Mouse (Mus musculus): Measurements from ENCODE around the gene Hdc. TPM values are rescaled to one million over a fixed set of nuclear protein-coding genes. Genes with fewer than 3 reads are reported as not detected.

Hdc gene
- polyA plus RNA-seq, 1 experiment from 2014 or later = 102 TPM

- H3K27me3 ChIP-seq = peaks cover 9% of the 10 kb centered on the region
- ATAC-seq (replicated peaks; ENCODE audit: low FRiP score) = no peak
- WGBS = 74% methylated on average over 3 of the region's 3 CpGs
These were observed 72.7 kb downstream of the Hdc start for GRCm38 (mm10) chr2:126546392-126546791.

GRCm38 (mm10) chr2:126545297-126545696, 73.8 kb downstream of the Hdc start:
- Histone ChIP-seq H3K9ac (no peak overlapping the region), H3K36me3 (no peaks in the 10 kb centered on the region), H3K4me3 (replicated peaks) (no peak overlapping the region), H3K4me2 (no peak overlapping the region), H3K27ac (no peak overlapping the region), H3K4me1 (no peaks in the 10 kb centered on the region), H3K9me3 (replicated peaks) (no peaks in the 10 kb centered on the region), H3K27me3 (no peaks in the 10 kb centered on the region)
- no peak for ATAC-seq (replicated peaks; ENCODE audit: low FRiP score)
- WGBS = 79% methylated on average over 5 of the region's 5 CpGs

More at GRCm38 (mm10) chr2:126546392-126546791, 72.7 kb downstream of the Hdc start:
- Histone ChIP-seq H3K9me3 (replicated peaks) (no peaks in the 10 kb centered on the region), H3K27ac (no peak overlapping the region), H3K9ac (no peak overlapping the region), H3K4me3 (replicated peaks) (no peak overlapping the region), H3K36me3 (no peaks in the 10 kb centered on the region), H3K4me2 (no peak overlapping the region), H3K4me1 (no peaks in the 10 kb centered on the region)

Other genes starting within 250 kb of the Hdc start
- 0.18 and 0.54 TPM in 2 replicates for gene Atp8b4, start 118.6 kb downstream of the Hdc start, polyA plus RNA-seq (2015; fragmentation: Nextera tagmentation; extraction: Ambion mirVana)
- gene Slc27a2, start 66.9 kb downstream of the Hdc start, polyA plus RNA-seq (2015; fragmentation: Nextera tagmentation; extraction: Ambion mirVana) = 32.9 and 35.3 TPM in 2 replicates
- 54.4 and 57.2 TPM in 2 replicates for gene Gabpb1, start 57.0 kb upstream of the Hdc start, polyA plus RNA-seq (2015; fragmentation: Nextera tagmentation; extraction: Ambion mirVana)
- 42.6 and 43.6 TPM in 2 replicates for gene Usp8, start 88.0 kb upstream of the Hdc start, polyA plus RNA-seq (2015; fragmentation: Nextera tagmentation; extraction: Ambion mirVana)
- 2.7 and 3.4 TPM in 2 replicates for gene Usp50, start 164.2 kb upstream of the Hdc start, polyA plus RNA-seq (2015; fragmentation: Nextera tagmentation; extraction: Ambion mirVana)